Mouse (Mus musculus) small intestine, adult 2 months (tissue): ENCODE data around the gene Srgap2.

Source experiments
- CTCF ChIP-seq: fragments of 200-500 bp; IDR thresholded peaks from 2 replicates; pipeline ENCODE4 v1.5.1; 2012; ENCODE audit warnings: low read depth, mild to moderate bottlenecking, control low read depth, inconsistent platforms, low read length, moderate library complexity, mixed read lengths; ENCODE audit not compliant: insufficient replicate concordance, insufficient read length; ENCODE audit errors: extremely low read depth
- POLR2A ChIP-seq: fragments of 200-500 bp; IDR thresholded peaks from 2 replicates; pipeline ENCODE4 v1.6.1; 2012; ENCODE audit warnings: low read depth, mild to moderate bottlenecking, control low read depth, inconsistent platforms, low read length, moderate library complexity

DNA sequence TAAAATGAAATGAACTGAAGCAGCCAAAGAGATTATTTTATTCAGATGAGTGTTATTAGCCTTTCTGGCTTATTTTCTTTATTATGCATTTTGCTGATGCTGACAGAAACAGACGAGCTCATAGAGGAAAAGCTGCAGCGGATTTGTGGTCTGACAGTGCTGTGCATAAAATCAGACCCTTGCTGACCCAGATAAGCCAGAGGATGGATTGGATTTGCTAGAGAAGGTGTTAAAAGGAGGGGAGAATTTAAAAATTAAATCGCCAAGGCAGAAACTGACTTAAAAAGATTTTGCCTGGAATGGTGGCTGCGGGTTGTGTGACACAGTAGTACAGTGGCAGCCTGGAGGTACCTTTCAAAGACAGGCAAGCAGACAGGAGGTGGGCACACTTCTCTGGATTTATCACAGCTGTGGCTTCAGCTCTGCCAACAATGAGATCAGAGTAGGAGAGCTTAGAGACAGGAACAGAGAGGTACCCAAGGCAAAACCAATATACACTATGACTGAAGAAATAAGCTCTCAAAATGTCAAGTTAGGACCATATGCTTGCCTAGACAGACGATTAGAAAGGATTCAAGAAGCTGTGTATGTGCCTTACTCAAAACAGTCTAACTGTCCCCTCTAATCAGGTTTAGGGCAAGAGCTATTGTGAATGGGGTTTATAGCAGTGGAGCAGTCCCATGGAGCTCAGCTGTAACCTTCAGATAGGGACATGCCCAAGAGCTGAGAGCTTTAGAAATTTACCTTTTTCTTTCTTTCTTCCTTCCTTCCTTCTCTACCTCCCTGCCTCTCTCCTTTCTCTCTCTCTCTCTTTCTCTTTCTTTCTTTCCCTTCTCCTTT, 109.1 kb downstream of the Srgap2 start:
- TF ChIP-seq POLR2A (no peak), CTCF (no peak)
